Mouse (Mus musculus): ENCODE measurements around the gene Rbfox2.

Rbfox2 gene

DNA sequence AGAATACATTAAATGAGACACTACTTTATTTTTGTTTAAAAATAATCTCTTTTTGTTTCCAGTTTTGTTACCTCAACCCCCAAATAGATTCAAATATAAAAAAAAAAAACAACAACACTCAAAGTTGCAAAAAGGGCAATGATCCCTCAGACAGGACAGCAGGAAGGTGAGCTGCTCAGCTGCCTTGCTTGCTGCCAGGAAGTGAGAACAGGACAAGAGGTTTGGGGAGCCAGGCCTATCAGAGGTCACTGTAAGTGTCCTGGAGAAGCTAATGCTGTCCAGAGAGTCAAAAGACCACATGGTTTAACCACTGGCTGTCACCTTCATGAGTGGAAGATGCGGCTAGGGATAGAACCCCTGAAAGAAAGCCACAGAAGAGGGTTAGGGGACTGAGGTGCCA lies 161.8 kb downstream of the Rbfox2 start:
- no peak for DNase-seq (ENCODE audit: low read depth)

DNA sequence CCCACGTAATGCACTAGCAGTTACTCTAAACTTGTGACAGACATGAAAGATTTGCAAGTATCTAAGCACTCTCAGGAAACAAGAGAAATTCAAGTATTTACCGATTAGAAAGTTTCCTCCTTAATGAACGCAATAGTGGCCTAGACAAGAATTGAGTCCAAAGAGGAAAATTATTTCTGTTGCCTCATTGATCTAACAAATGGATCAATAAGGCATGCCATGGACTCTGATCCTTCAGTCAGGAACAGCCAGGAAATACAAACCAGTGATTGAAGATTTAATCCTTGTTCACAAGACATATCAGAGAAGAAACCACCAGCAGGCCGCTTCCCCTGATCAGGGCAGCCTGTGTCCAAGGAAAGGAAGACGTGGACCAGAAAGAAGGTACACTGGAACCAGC lies 164.0 kb downstream of the Rbfox2 start:
- DNase-seq (ENCODE audit: low read depth) = no peak

DNA sequence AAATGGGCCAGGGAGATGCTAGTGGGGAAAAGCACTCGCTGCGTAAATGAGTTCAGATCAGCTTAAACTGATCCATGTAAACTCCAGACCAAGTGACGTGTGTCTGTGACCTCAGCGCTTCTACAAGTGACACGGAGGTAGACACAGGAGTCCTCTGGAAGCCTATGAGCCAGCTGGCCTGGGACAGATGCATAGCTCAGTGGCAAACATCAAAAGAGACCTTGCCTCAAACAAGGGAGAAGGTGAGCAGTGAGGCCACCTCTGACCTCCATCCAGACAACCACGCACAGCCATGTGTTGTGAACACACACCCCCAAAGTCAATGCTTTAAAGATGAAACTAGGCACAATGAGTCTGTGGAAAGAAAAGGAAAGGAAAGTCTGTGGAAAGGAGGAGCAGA lies 164.5 kb downstream of the Rbfox2 start:
- no peak for DNase-seq (ENCODE audit: low read depth)

DNA sequence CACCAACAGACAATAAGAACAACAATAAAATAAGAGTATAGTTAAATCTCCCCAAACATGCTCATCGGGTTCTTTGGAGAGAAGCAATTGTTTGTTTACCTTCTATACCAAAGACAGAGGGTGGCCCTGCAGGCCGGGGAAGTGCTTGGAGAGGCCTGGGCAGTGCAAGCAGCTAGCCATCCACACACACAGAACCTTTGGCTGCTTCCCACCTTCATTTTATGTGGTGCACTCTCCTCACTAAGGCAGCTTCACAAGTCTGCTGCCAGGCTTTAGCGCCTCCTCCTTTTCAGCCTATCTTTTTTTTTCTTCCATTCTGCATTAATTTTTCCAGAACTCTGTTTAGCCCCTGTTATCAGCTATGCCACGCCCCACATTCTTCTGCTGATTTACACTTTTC lies 165.1 kb downstream of the Rbfox2 start:
- no peak for DNase-seq (ENCODE audit: low read depth)

DNA sequence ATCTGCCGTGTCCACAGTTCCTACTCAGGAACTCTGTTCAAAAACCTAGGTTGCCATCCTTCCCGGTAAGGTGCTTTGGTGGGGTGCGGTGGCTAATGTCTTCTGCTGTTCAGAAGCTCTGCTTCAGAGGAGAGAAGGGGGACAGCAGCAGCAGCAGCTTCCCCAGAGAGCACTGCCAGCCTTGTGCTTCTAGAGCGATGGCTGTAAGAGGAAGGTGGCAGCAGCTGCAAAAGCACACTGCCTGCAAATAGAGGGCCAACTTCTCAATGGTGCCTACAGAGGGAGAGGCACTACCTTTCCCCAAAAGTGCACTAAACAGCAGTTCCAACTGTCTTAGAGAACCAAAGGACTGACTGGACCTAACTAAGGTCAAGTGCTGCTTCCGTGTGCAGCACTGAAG lies 168.5 kb downstream of the Rbfox2 start:
- DNase-seq (ENCODE audit: low read depth) = no peak

DNA sequence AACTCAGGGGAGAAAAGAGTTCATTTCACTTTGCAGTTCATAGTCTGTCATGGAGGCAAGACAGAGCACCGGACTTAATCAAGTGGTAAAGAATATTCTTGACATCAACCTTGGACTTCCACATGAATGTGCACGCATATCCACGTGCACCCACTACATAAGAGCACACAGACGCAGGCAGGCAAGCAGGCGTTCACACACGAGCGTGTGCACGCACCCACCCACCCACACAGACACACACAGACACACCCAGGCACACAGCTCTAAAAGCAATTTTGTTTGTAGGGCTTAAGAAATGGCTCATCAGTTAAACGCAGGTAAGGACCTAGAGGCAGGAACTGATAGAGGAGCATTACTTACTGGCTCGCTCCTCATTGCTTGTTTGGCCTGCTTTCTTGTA lies 172.3 kb downstream of the Rbfox2 start:
- no peak for DNase-seq (ENCODE audit: low read depth)

DNA sequence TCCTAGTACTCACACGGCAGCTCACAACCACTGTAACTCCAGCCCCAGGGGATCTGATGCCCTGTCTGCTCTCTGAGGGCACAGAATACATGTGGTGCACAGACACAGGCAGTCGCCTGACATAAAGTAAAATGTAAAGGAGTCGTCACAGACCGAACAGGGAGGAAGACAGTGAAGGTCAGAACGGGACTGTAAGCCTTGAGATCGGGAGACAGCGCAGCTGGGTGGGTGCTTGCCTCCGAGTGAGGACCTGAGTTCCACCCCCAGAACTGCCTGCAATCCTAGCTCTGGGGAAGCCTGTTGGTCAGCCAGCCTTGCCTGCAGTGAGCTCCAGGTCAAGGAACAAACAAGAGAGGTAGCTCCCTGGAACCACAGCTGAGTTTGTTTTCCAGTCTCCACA lies 177.7 kb downstream of the Rbfox2 start:
- no peak for DNase-seq (ENCODE audit: low read depth)

DNA sequence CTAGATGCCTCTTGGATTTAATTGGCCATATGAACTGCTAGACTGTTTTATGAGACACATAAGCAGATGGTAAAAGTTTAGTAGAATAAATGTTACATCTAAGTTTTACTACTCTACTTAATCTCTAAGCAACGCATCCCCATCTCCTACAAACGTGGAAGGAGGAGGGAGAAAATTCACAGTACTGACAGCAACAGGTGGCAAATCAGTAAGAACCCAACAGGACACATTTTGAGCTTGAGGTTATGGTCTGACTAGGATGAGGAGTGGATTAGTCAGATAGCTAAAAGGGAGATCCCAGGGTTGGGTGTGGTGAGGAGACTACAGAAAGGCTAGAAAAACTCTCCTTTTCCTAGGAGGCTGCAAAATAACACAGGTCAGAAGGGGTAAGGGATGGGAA lies 179.1 kb downstream of the Rbfox2 start:
- DNase-seq (ENCODE audit: low read depth) = no peak

DNA sequence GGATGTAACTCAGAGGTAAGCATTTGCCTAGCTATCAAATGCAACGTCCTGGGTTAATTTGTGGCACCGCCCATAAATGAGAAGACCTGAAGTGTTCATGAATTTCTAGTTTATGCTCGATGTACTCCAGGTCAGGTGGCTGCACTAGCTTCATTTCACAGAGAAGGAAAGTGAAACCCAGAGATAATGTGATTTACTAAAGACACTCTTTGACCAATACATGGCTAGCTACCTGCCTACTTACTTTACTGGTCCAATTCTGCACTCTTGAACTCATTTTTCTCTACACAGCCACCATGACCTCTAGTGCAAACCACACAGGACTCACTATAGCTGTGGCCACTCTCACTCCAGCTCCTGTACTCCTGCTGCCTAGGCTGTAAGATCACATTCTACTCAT lies 180.1 kb downstream of the Rbfox2 start:
- DNase-seq (ENCODE audit: low read depth) = no peak

DNA sequence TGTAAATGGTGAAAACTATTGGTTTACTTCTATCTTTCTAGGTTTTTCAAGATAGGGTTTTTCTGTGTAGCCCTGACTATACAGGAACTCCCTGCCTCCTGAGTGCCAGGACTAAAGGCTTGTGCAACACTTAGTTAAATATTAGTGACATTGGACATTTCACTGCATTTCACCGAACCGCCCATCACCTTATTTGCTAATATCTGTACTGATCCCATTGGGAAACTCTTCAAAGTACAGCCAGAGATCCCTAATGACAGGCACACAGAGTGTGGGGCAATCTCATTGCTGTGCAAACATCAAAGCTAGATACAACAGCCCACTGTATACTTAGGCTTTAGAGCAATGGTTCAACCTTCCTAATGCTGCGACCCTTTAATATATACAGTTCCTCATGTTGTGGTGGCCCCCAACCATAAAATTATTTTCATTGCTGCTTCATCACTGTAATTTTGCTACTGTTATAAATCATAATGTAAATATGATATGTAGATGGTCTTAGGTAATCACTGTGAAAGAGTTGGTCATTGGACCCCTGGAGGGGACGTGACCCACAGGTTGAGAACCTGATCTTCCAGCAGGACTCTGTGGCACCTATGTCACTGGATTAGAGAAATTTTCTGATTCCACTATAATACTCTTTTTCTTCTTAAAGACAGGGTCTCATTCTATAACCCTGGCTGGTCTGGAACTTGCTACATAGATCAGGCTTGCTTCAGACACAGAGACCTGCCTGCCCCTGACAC lies 182.3 kb downstream of the Rbfox2 start:
- no peak for DNase-seq (ENCODE audit: low read depth)

DNA sequence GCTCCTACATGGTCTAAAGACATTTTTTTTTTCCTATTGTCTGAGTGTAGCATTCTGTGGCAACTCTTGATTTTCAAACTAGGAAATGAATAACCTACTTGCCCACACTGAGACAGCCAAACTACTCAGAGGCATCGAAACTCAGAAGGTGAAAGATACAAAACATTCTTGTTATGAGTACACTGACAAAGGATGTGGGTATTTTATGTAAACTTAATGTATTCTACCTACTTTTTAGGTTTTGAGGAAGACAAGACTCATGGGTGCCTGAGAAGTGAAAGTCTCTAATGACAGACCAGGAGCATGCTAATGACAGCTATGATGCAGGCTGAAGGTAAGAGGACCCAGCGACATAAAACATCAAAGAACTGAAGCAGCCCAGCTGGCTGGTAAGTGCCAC lies 184.0 kb downstream of the Rbfox2 start:
- DNase-seq (ENCODE audit: low read depth) = no peak

DNA sequence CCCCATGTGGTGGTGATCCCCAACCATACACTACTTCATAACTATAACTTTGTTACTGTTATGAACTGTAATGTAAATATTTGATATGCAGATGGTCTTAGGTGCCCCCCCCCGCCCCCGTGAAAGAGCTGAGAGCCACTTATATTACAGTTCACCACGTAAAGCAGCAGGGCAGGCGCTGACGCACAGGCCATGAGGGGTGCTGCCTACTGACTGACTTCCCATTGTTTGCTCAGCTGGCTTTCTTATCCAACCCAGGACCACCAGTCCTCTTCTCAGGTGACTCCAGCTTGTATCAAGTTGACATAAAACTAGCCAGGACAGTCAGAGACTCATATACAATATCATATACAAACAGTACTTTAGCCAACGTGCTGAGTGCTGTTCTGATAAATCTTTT lies 184.6 kb downstream of the Rbfox2 start:
- no peak for DNase-seq (ENCODE audit: low read depth)

DNA sequence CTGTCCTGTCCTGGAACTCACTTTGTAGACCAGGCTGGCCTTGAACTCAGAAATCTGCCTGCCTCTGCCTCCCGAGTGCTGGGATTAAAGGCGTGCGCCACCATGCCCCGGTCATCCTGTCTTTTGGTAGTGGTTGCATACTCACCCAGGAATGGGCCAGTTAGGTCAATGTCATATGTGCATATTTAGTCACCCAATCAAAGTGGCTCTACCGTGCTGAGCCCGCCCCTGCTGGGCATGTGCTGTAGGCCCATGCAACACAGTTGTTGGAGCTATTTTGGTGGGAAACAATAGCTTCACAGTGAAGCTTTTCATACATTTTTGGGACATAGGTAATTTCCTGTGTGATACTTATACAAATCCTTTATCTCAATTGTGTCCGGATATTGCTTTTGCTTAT lies 187.1 kb downstream of the Rbfox2 start:
- DNase-seq (ENCODE audit: low read depth) = no peak

DNA sequence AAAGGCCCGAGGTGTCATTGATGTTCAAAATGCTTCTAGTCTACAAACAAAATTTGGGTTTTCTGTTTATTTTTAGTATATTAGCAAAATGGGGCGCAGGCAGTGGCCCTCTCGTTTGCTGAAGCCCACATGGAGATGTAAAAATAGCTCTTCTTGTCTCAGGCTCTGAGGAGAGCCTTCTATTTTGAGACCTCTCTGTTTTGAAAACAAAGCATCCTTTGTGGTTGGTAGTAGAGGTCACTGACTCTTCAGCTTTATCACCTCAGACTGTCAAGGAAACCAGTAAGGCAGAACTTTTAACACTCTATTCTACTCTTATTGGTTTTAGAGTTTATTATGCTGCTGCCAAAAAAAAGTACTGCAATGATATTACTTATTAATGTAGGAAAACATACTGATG lies 189.6 kb downstream of the Rbfox2 start:
- DNase-seq (ENCODE audit: low read depth) = no peak

DNA sequence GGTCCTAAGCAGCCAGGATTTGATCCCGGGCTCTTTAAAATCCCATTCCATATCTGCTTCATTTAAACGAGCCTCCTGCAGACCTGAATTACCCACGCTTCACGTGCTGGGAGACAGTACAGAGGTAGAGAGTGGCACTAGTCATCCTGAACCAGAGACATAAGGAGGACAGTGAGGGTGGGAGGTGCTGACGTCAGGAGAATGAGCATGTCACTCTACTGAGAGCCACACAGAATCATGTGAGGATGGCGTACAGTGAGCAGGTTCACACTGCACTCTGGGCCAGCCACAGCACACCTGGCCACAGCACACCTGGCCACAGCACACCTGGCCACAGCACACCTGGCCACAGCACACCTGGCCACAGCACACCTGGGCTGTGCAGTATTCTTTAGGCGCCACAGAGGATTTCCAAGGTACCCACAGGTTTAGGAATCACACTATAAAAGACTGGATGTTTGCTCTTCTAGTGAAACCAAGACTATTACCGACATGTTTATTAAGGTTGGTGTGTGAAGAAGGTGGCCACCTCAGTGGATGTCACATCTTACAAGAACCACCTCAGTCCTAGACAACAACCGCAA lies 190.6 kb downstream of the Rbfox2 start:
- no peak for DNase-seq (ENCODE audit: low read depth)

DNA sequence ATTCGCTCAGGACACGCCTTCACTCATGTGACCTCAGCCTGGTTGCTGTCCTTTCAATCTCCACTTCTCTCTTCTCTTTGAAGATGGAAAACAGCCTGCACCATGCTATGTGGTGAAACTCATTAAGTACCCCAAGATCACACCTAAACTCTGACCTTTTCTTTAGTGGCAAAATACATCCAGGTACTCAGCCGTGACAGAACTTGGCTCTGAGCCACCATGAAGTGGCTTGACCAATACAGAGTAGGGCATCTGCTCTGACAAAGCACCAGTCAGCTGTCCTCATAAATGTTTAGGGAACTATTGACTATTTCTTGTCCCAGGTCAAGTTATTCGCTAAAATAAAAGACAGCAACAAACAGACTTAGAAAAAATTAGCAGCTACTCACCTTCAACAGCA lies 191.3 kb downstream of the Rbfox2 start:
- DNase-seq (ENCODE audit: low read depth) = no peak

DNA sequence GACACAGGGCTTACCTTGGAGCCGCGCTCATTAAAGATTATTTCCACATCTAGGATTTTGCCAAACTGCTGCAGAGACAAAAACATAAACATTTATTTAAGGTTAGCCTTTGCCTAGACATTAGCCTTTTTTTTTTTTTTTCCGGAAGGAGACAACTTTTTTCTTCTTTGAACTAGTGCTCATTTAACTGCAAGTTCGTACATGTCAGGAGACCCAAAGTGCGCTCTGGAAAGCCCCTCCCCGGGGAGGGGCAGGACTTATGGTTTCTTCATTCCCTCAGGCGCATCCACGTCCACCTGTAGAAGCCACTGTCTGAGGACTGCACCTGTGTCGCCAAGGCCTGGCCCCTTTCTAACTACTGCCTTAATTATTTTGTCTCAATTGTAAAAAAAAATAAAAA lies 193.2 kb downstream of the Rbfox2 start:
- no peak for DNase-seq (ENCODE audit: low read depth)

DNA sequence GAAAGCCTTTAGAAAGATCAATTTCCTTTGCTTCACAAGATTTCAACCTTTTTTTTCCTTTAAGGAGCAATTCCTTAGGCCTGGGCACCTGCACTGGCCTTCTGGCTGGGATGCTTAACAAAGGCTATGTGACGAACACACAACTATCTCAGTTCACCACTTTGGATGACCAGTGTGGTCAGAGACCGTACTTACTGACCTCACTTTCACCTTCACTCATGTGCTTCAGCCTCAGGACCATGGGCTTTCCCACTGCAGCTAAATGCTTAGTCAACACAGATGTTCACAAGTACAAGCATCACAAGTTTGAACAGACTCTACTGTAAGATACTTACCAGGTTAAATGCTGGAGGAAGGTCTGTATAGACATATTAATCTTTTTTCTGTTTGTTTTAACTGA lies 194.4 kb downstream of the Rbfox2 start:
- DNase-seq (ENCODE audit: low read depth) = no peak

DNA sequence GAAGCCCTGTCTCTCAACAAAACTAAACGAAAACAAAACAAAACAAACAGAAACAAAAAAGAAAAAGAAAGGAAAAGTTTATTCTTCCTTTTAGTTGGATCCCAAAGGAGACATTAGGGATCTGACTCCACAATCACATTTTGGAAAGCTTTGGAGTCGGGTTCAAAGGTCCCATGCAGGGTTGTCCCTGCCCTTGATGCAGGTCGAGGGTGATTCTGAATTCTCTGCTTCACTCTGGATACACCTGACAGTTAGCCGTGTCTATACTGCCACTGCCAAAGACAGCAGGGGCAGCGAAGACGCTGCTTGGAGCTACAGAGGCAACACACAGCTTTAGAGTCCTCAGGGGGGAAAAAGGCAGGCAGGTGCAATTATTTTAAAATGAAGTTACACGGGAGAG lies 194.9 kb downstream of the Rbfox2 start:
- DNase-seq (ENCODE audit: low read depth) = no peak

DNA sequence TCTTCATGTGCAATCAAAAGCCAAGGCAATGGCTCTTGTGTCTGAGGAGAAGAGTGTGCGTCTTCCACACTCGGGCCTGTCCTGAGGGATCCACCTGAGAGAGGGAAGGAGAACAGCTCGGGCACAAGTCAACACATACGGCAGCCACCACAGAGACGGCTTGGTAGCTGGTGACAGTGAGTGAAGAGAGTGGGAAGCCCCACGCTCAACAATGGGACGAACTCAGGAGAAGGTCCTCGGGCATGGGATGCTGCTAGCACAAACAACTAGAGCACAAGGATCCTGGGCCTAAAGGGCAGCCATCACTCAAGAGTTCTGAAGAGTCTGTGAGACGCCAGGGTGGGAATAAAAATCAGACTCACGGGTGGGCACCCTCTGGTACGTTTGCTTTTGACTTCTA lies 196.4 kb downstream of the Rbfox2 start:
- DNase-seq (ENCODE audit: low read depth) = no peak

DNA sequence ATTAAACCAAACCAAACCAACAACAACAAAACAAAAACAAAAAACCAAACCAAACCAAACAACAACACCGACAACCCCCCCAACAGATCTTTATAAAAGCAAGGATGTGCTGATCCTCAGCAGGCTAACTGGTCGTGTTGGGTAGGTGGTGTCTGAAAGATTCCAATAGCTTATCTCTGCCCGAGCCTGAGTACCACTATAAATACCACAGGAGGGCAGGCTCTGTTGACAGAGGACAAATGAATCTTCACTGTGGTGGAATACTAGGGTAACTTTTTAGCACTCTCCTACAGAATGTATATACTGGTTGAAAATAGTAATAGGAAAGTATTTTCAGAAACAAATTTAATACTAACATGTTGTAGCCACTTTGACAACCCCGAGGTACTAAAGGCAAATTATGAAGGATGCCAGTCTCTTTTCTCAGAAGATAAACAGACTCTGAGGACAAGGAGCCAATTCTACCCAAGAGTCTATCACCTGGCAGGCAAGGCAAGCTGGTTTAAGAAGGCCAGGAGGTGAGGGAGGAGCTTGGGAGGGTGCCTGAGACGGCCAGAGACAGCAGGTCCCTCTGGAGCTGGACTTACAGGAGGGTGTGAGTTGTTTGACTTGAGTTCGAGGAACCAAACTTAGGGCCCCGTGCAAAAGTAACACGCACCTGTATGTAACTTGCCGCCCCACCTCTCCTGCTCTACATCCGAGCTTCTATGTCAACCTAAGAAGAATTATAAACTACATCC lies 199.5 kb downstream of the Rbfox2 start:
- no peak for DNase-seq (ENCODE audit: low read depth)

DNA sequence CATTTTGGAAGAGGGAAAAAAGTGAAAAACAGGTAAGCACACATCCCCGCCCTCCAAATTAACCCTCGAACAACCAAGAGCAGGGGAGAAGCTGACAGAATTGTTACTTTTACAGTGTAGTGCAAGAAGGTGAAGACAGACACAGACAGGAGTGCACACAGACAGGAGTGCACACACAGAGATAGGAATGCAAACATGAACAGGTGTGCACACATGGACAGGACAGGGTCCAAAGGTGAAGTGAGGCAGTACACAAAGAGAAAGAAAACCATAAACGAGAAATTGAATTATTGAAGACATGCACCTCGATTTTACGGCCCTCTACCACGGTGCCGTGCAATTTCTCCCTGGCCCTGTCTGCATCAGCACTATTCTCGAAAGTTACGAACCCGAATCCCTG lies 201.5 kb downstream of the Rbfox2 start:
- DNase-seq (ENCODE audit: low read depth) = no peak

DNA sequence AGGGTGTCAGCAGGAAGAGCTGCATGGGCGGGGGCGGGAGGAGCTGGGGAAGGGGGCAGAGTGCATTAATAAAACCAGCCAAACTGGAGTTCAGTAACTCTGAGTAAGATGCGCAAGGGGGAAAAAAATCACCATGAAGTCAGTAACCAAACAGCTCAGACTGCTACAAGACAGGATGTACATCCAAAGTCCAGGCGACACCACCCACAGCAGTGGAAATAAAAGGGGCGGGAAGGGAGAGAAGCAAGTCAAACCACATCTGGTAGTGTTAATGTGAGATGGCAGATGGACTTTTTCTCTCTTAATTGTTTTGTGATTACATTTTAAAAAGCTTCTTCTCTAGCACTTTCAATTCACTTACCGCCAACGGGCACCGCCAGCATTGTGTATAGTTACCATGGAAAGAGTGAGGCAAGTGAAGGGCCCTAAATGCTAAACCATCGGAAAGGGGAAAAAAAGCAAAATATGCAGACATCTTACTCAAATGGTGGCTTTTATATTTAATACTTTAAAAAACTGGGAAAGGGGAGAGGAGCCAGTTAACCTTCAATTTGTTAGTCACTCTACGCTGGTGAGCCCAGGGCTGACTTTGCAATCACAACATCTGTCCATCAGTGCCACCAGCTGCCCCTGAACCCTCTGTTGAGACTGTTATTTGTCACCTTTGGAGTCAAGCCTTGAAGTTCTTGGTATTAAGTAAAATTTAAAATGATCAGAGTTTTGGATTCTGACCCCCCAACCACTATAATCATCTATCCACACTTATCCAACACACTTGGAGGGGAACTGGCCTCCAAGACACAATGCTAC lies 202.2 kb downstream of the Rbfox2 start:
- DNase-seq (ENCODE audit: low read depth) = no peak
